Mouse (Mus musculus) kidney, embryonic 14.5 days (tissue): ENCODE measurements around the gene Prdm4. TPM values are rescaled to one million over a fixed set of nuclear protein-coding genes. Genes with fewer than 3 reads are reported as not detected.

Experiments
- ATAC-seq: fragments of 200-750 bp; cut with Nextera tagmentation; 2 replicates; pipeline ENCODE4 v1.8.0; 2017; ENCODE audit warnings: moderate number of reproducible peaks, mild to moderate bottlenecking, moderate TSS enrichment, moderate library complexity; ENCODE audit not compliant: low FRiP score, low TSS enrichment
- H3K27ac ChIP-seq: fragments of 300-500 bp; sonication (generic); 2 replicates; pipeline ENCODE4 v1.5.1; 2014; ENCODE audit warnings: low read depth, mild to moderate bottlenecking, low read length, moderate library complexity, mixed read lengths
- H3K27me3 ChIP-seq: fragments of 300-500 bp; sonication (generic); 2 replicates; pipeline ENCODE4 v1.6.1; 2014; ENCODE audit warnings: mild to moderate bottlenecking, low read length; ENCODE audit not compliant: control insufficient read depth, insufficient read depth
- H3K36me3 ChIP-seq: fragments of 300-500 bp; sonication (generic); 2 replicates; pipeline ENCODE4 v1.6.1; 2014; ENCODE audit warnings: low read length, mixed read lengths; ENCODE audit not compliant: control insufficient read depth, insufficient read depth
- H3K4me1 ChIP-seq: fragments of 300-500 bp; sonication (generic); 2 replicates; pipeline ENCODE4 v1.6.1; 2014; ENCODE audit warnings: low read length, mixed read lengths; ENCODE audit not compliant: control insufficient read depth, insufficient read depth
- H3K4me2 ChIP-seq: fragments of 300-500 bp; sonication (generic); replicated peaks from 2 replicates; pipeline ENCODE4 v1.6.1; 2014; ENCODE audit warnings: low read depth, mild to moderate bottlenecking, low read length
- H3K4me3 ChIP-seq: fragments of 300-500 bp; sonication (generic); 2 replicates; pipeline ENCODE4 v1.5.1; 2014; ENCODE audit warnings: mild to moderate bottlenecking, low read length
- H3K9ac ChIP-seq: fragments of 300-500 bp; sonication (generic); 2 replicates; pipeline ENCODE4 v1.6.1; 2014; ENCODE audit warnings: low read depth, mild to moderate bottlenecking, low read length, moderate library complexity
- H3K9me3 ChIP-seq: fragments of 300-500 bp; sonication (generic); 2 replicates; pipeline ENCODE4 v1.6.1; 2016; ENCODE audit warnings: low read length; ENCODE audit not compliant: control insufficient read depth
- WGBS: fragments of 180-500 bp; shearing (Covaris S2); extraction: QIAGEN DNeasy Blood & Tissue Kit; methylation state at CpG from one replicate; pipeline ENCODE4 v1.1.7; 2014; 5-methylcytosine and 5-hydroxymethylcytosine counted together
- polyA plus RNA-seq: library from polyadenylated mRNA; unstranded; fragments of >200 nt; fragmentation: Nextera tagmentation; extraction: Ambion mirVana; gene quantifications from 2 replicates; pipeline ENCODE4 v1.2.1, GENCODE M21; 2014

Gene Prdm4
- 15.7 and 29.0 TPM in 2 replicates for polyA plus RNA-seq

GRCm38 (mm10) chr10:85916498-85917309 lies at the start of gene Prdm4:
Gene Prdm4, minus strand, starts transcription at chr10:85917142.
- Histone ChIP-seq H3K27ac (peak within 1 kb of the TSS; percentile 81), H3K9ac (peak within 1 kb of the TSS; percentile 90), H3K9me3 (no peaks in the 10 kb centered on the region), H3K27me3 (no peaks in the 10 kb centered on the region; the same call in 1 of the 2 replicates), H3K36me3 (peaks cover 21% of the 10 kb centered on the region), H3K4me2 (peak within 1 kb of the TSS; percentile 69), H3K4me3 (peak within 1 kb of the TSS; percentile 96), H3K4me1 (peaks cover 8% of the 10 kb centered on the region; the same call in 1 of the 2 replicates)
- ATAC-seq: peak; percentile 100
- under 1% methylated on average over 65 of the region's 90 CpGs for WGBS

GRCm38 (mm10) chr10:85966476-85966875 lies 49.5 kb upstream of the Prdm4 start:
- Histone ChIP-seq H3K27ac (no peak overlapping the region), H3K4me3 (no peak overlapping the region), H3K27me3 (no peaks in the 10 kb centered on the region), H3K9me3 (no peaks in the 10 kb centered on the region), H3K4me2 (no peak overlapping the region), H3K4me1 (no peaks in the 10 kb centered on the region), H3K36me3 (no peaks in the 10 kb centered on the region), H3K9ac (no peak overlapping the region)
- no peak for ATAC-seq
- 63% methylated on average over 2 of the region's 2 CpGs for WGBS

DNA sequence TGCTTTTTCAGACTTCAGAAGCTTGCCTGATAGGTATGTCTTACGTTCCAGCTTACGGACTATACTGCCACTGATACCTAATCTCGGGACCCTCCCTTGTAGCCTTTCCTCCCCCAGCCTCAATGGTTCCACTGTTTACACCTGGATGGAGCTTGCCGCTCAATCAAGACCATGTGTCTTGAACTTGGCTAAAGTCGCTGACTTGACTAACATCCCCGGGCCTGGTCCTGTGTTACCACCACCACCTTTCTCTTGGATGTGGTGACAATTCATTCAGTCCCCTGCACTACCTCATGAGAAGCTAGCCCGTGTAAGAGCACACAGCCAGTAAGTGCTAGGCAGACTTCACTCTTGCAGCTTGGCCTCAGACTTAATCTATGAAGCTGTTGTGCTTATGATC lies 47.4 kb upstream of the Prdm4 start:
- Histone ChIP-seq H3K36me3 (no peaks in the 10 kb centered on the region), H3K9me3 (no peaks in the 10 kb centered on the region), H3K27me3 (no peaks in the 10 kb centered on the region), H3K4me2 (no peak overlapping the region), H3K4me3 (no peak overlapping the region), H3K9ac (no peak overlapping the region), H3K4me1 (no peaks in the 10 kb centered on the region), H3K27ac (no peak overlapping the region)
- WGBS: 88% methylated on average over 7 of the region's 7 CpGs
- no peak for ATAC-seq

DNA sequence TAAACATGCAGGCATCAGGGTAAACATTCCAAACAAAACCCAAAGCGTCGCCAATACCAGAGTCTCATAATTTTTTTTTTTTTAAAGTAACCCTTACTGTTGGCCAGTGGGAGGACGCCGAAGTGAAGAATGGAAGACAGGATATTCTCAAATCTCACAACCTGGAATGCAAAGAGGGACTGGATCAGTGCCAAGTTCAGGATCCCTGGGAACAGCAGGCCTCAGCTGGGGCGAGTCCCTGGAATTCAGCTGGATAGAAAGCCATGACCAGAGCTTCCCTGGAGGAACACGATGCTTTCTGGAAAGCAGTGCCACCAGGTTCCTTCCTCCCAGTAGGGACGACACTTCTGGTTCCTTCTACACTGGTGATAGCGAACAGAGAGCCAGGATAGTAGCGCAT lies 46.0 kb upstream of the Prdm4 start:
- Histone ChIP-seq H3K27me3 (no peaks in the 10 kb centered on the region), H3K9ac (no peak overlapping the region), H3K4me2 (no peak overlapping the region), H3K4me1 (no peaks in the 10 kb centered on the region), H3K36me3 (no peaks in the 10 kb centered on the region), H3K9me3 (no peaks in the 10 kb centered on the region), H3K4me3 (no peak overlapping the region), H3K27ac (no peak overlapping the region)
- WGBS: 67% methylated on average over 9 of the region's 9 CpGs
- no peak for ATAC-seq

- H3K9ac ChIP-seq: peak within 1 kb of the TSS; percentile 88
- H3K27me3 ChIP-seq: no peaks in the 10 kb centered on the region
- peak within 1 kb of the TSS; percentile 87 for H3K4me2 ChIP-seq
- peak within 1 kb of the TSS; percentile 75 for H3K4me3 ChIP-seq
- H3K36me3 ChIP-seq: peaks cover 27% of the 10 kb centered on the region
- no peaks in the 10 kb centered on the region; the same call in 1 of the 2 replicates for H3K4me1 ChIP-seq
- peak; percentile 92 for ATAC-seq
- peak within 1 kb of the TSS; percentile 59; the same call in 1 of the 2 replicates for H3K27ac ChIP-seq
- no peaks in the 10 kb centered on the region for H3K9me3 ChIP-seq
- 0% methylated on average over 38 of the region's 38 CpGs for WGBS
These were observed 40.6 kb upstream of the Prdm4 start, which contains the start of gene Rtcb for GRCm38 (mm10) chr10:85957464-85957950. Gene Rtcb, minus strand, starts transcription at chr10:85957823.

- Histone ChIP-seq H3K4me3 (peak overlapping the region; percentile 75), H3K36me3 (peaks cover 33% of the 10 kb centered on the region), H3K4me1 (no peaks in the 10 kb centered on the region; the same call in 1 of the 2 replicates), H3K9ac (peak overlapping the region; percentile 88), H3K4me2 (peak overlapping the region; percentile 87), H3K9me3 (no peaks in the 10 kb centered on the region), H3K27ac (peak overlapping the region; percentile 59; the same call in 1 of the 2 replicates), H3K27me3 (no peaks in the 10 kb centered on the region)
- no peak for ATAC-seq
- WGBS: 3% methylated on average over 20 of the region's 20 CpGs
These were observed 40.0 kb upstream of the Prdm4 start for GRCm38 (mm10) chr10:85956871-85957419.

GRCm38 (mm10) chr10:85954429-85954828 lies 37.5 kb upstream of the Prdm4 start:
- no peaks in the 10 kb centered on the region; the same call in 1 of the 2 replicates for H3K4me1 ChIP-seq
- H3K27me3 ChIP-seq: no peaks in the 10 kb centered on the region
- no peak overlapping the region for H3K27ac ChIP-seq
- 74% methylated on average over 2 of the region's 2 CpGs for WGBS
- no peak overlapping the region for H3K4me3 ChIP-seq
- no peak for ATAC-seq
- H3K36me3 ChIP-seq: peaks cover 53% of the 10 kb centered on the region
- H3K9me3 ChIP-seq: no peaks in the 10 kb centered on the region
- H3K9ac ChIP-seq: no peak overlapping the region
- H3K4me2 ChIP-seq: no peak overlapping the region

GRCm38 (mm10) chr10:85953401-85953800 lies 36.5 kb upstream of the Prdm4 start:
- Histone ChIP-seq H3K4me1 (no peaks in the 10 kb centered on the region; the same call in 1 of the 2 replicates), H3K9me3 (no peaks in the 10 kb centered on the region), H3K27ac (no peak overlapping the region), H3K4me2 (no peak overlapping the region), H3K27me3 (no peaks in the 10 kb centered on the region), H3K9ac (no peak overlapping the region), H3K4me3 (no peak overlapping the region), H3K36me3 (peaks cover 63% of the 10 kb centered on the region)
- no peak for ATAC-seq
- WGBS: 78% methylated on average over 3 of the region's 3 CpGs
